26 mouse cellular contexts compared by ENCODE assay signal in genomic region chr7:44828706-44829105, GRCm38 (mm10). TPM values are rescaled to one million over a fixed set of nuclear protein-coding genes. Genes with fewer than 3 reads are reported as not detected.
DNase-seq lines count a peak whose midpoint lies in the region; ATAC-seq and TF ChIP-seq lines count a peak whose summit lies in the region.
"Had no signal": no experiment of that assay in that cellular context is flagged by ENCODE, and none has a peak within 500 bp of the region (broad histone marks: within the 10 kb centered on the region; RNA-seq: fewer than 3 reads in every experiment).

No protein-coding gene starts in this region.

- intact Hi-C loops in heart, adult 2 months (cut with DNase I) = no loop called here

- no peaks in the 10 kb centered on the region for H3K27me3 ChIP-seq in intestine, postnatal 0 days (replicated peaks; ENCODE audit: control insufficient read depth, insufficient read depth, low read length)
- no peaks in the 10 kb centered on the region for H3K27me3 ChIP-seq in intestine, embryonic 16.5 days (replicated peaks; ENCODE audit: control insufficient read depth, insufficient read depth, low read length)
- no peaks in the 10 kb centered on the region for H3K27me3 ChIP-seq in E14TG2a.4 (ENCODE audit: insufficient read depth, low read length)
- no peaks in the 10 kb centered on the region for H3K27me3 ChIP-seq in embryonic facial prominence, embryonic 13.5 days
- H3K27me3 ChIP-seq in heart, adult 2 months (ENCODE audit: control insufficient read depth, insufficient read depth, low read length) = no peaks in the 10 kb centered on the region
- H3K27me3 ChIP-seq: embryonic facial prominence, embryonic 15.5 days; heart, embryonic 12.5 days; heart, embryonic 15.5 days had no signal

- H3K4me3 ChIP-seq in intestine, postnatal 0 days (ENCODE audit: low read depth, low read length) = no peak overlapping the region
- no peak overlapping the region for H3K4me3 ChIP-seq in intestine, embryonic 16.5 days (ENCODE audit: low read length)
- H3K4me3 ChIP-seq in E14TG2a.4 (replicated peaks; ENCODE audit: low read length) = peak overlapping the region; percentile 48; the same call in 1 of the 2 replicates
- no peak overlapping the region for H3K4me3 ChIP-seq in embryonic facial prominence, embryonic 13.5 days
- H3K4me3 ChIP-seq in heart, adult 2 months = no peak overlapping the region
- H3K4me3 ChIP-seq: embryonic facial prominence, embryonic 15.5 days; heart, embryonic 12.5 days; heart, embryonic 15.5 days had no signal

- peak; percentile 5 for DNase-seq in cerebellum, adult 11-12 months
- no peak for DNase-seq in cerebellum, postnatal 10 days
- no peak for DNase-seq in ovary, adult 18-20 months (ENCODE audit: low spot score)
- no peak for DNase-seq in heart, adult 2 months
- DNase-seq: adrenal gland, adult 2 months; adrenal gland, postnatal 14 days; cerebellum, adult 18-20 months; cerebellum, adult 9-10 months; cerebellum, postnatal 36 days; embryo, embryonic 11 days; forebrain, postnatal 0 days; gastrocnemius, postnatal 10 days; heart, postnatal 10 days; heart, postnatal 4 days; kidney, adult 11 months had no signal

- peaks cover 35% of the 10 kb centered on the region for H3K36me3 ChIP-seq in intestine, postnatal 0 days (ENCODE audit: control insufficient read depth, insufficient read depth)
- H3K36me3 ChIP-seq in intestine, embryonic 16.5 days (ENCODE audit: control insufficient read depth, insufficient read depth, low read length) = peaks cover 24% of the 10 kb centered on the region
- peaks cover 97% of the 10 kb centered on the region for H3K36me3 ChIP-seq in E14TG2a.4 (ENCODE audit: insufficient read depth, low read length)
- peaks cover 54% of the 10 kb centered on the region for H3K36me3 ChIP-seq in embryonic facial prominence, embryonic 13.5 days
- H3K36me3 ChIP-seq in heart, adult 2 months (ENCODE audit: control insufficient read depth, insufficient read depth, low read length) = no peaks in the 10 kb centered on the region

- TF ChIP-seq CTCF in intestine, postnatal 0 days (IDR thresholded peaks at IDR 0.05; ENCODE audit: low read depth) = no peak
- TF ChIP-seq CTCF in E14TG2a.4 (conservative IDR thresholded peaks at IDR 0.05; ENCODE audit: low read length) = no peak
- TF ChIP-seq CTCF in heart, adult 2 months (IDR thresholded peaks at IDR 0.05) = no peak

- WGBS in intestine, postnatal 0 days = 86% methylated on average over 5 of the region's 5 CpGs
- 96% methylated on average over 5 of the region's 5 CpGs for WGBS in intestine, embryonic 16.5 days
- 88% methylated on average over 5 of the region's 5 CpGs for WGBS in embryonic facial prominence, embryonic 13.5 days
- WGBS in heart, adult 2 months = 59% methylated on average over 5 of the region's 5 CpGs

- no peak for TF ChIP-seq EP300 in heart, adult 2 months (IDR thresholded peaks at IDR 0.05; ENCODE audit: insufficient read depth, low read depth, low read length)

- H3K4me2 ChIP-seq in intestine, postnatal 0 days (replicated peaks; ENCODE audit: low read depth) = no peak overlapping the region
- no peak overlapping the region for H3K4me2 ChIP-seq in intestine, embryonic 16.5 days (ENCODE audit: low read depth, low read length)
- no peak overlapping the region for H3K4me2 ChIP-seq in embryonic facial prominence, embryonic 13.5 days
- H3K4me2 ChIP-seq: embryonic facial prominence, embryonic 15.5 days; heart, embryonic 12.5 days; heart, embryonic 15.5 days; hindbrain, embryonic 14.5 days had no signal

- no peaks in the 10 kb centered on the region for H3K9me3 ChIP-seq in intestine, postnatal 0 days (ENCODE audit: control insufficient read depth)
- H3K9me3 ChIP-seq in intestine, embryonic 16.5 days (ENCODE audit: control insufficient read depth, low read length) = no peaks in the 10 kb centered on the region
- H3K9me3 ChIP-seq in E14TG2a.4 (ENCODE audit: low read length) = no peaks in the 10 kb centered on the region
- no peaks in the 10 kb centered on the region for H3K9me3 ChIP-seq in embryonic facial prominence, embryonic 13.5 days
- H3K9me3 ChIP-seq: embryonic facial prominence, embryonic 15.5 days; heart, embryonic 12.5 days; heart, embryonic 15.5 days had no signal

- no peaks in the 10 kb centered on the region for H3K4me1 ChIP-seq in intestine, postnatal 0 days (replicated peaks; ENCODE audit: control insufficient read depth, insufficient read depth, low read length)
- 0 out of 2 replicates have a peak, but pooled peaks cover 2% of the 10 kb centered on the region for H3K4me1 ChIP-seq in intestine, embryonic 16.5 days (ENCODE audit: control insufficient read depth, insufficient read depth, low read length)
- H3K4me1 ChIP-seq in E14TG2a.4 (replicated peaks; ENCODE audit: low read depth, low read length) = peaks cover 85% of the 10 kb centered on the region
- H3K4me1 ChIP-seq in embryonic facial prominence, embryonic 13.5 days = peaks cover 16% of the 10 kb centered on the region
- peaks cover 5% of the 10 kb centered on the region; the same call in 1 of the 2 replicates for H3K4me1 ChIP-seq in heart, adult 2 months (ENCODE audit: control insufficient read depth, insufficient read depth, low read length)

- H3K9ac ChIP-seq in intestine, postnatal 0 days (ENCODE audit: low read depth, low read length) = no peak overlapping the region
- no peak overlapping the region for H3K9ac ChIP-seq in intestine, embryonic 16.5 days (ENCODE audit: low read depth, low read length)
- H3K9ac ChIP-seq in embryonic facial prominence, embryonic 13.5 days = 0 out of 2 replicates have a peak overlapping the region, but pooled peaks have one; percentile 27
- no peak overlapping the region for H3K9ac ChIP-seq in heart, adult 2 months (ENCODE audit: low read depth, low read length)
- H3K9ac ChIP-seq: embryonic facial prominence, embryonic 15.5 days; forebrain, postnatal 0 days; heart, embryonic 12.5 days; heart, embryonic 15.5 days; hindbrain, embryonic 14.5 days had no signal

- ATAC-seq in intestine, postnatal 0 days = no peak
- ATAC-seq in intestine, embryonic 16.5 days = no peak
- no peak for ATAC-seq in embryonic facial prominence, embryonic 13.5 days (ENCODE audit: insufficient number of reproducible peaks, insufficient read depth, low FRiP score, low TSS enrichment, low read depth)
- ATAC-seq: forebrain, embryonic 14.5 days; forebrain, postnatal 0 days; hindbrain, postnatal 0 days; inflammation-experienced regulatory T-cells, adult 6 months had no signal

- peaks cover 1% of the 10 kb centered on the region for H3K79me2 ChIP-seq in heart, adult 2 months (replicated peaks; ENCODE audit: control insufficient read depth, insufficient read depth, low read length)

- no peak for TF ChIP-seq POLR2A in heart, adult 2 months (IDR thresholded peaks at IDR 0.05; ENCODE audit: insufficient read depth, low read depth, low read length)

- peak overlapping the region; percentile 15; the same call in 1 of the 2 replicates for H3K27ac ChIP-seq in intestine, postnatal 0 days (ENCODE audit: low read depth, low read length)
- no peak overlapping the region for H3K27ac ChIP-seq in intestine, embryonic 16.5 days (ENCODE audit: low read length)
- H3K27ac ChIP-seq in embryonic facial prominence, embryonic 13.5 days = no peak overlapping the region
- H3K27ac ChIP-seq in heart, adult 2 months = no peak overlapping the region
- H3K27ac ChIP-seq: embryonic facial prominence, embryonic 15.5 days; heart, embryonic 15.5 days; hindbrain, embryonic 14.5 days; hindbrain, postnatal 0 days had no signal

RNA-seq across cellular contexts. Expression of gene Atf5, which starts 12.2 kb away (rescaled TPM):
- 6.5 and 6.6 TPM in 2 replicates for polyA plus RNA-seq in intestine, postnatal 0 days (2015; fragmentation: Nextera tagmentation; extraction: Ambion mirVana)
- 4.9 and 5.5 TPM in 2 replicates for polyA plus RNA-seq in intestine, embryonic 16.5 days (2015; fragmentation: Nextera tagmentation; extraction: Ambion mirVana)
- 6.4 and 6.5 TPM in 2 replicates for polyA plus RNA-seq in embryonic facial prominence, embryonic 13.5 days (2015; fragmentation: Nextera tagmentation; extraction: Ambion mirVana)
- total RNA-seq in heart, adult 2 months (2021) = 10 to 100 TPM; 60.2 to 63.4 TPM
- polyA plus RNA-seq in heart, adult 2 months (2012; rRNA removed) = 42.3 and 73.6 TPM in 2 replicates

RNA-seq across cellular contexts. Expression of gene Il4i1, which starts 12.5 kb away (rescaled TPM):
- polyA plus RNA-seq in intestine, postnatal 0 days (2015; fragmentation: Nextera tagmentation; extraction: Ambion mirVana) = 0.82 and 0.89 TPM in 2 replicates
- 1.5 and 1.8 TPM in 2 replicates for polyA plus RNA-seq in intestine, embryonic 16.5 days (2015; fragmentation: Nextera tagmentation; extraction: Ambion mirVana)
- 1.7 and 2.2 TPM in 2 replicates for polyA plus RNA-seq in embryonic facial prominence, embryonic 13.5 days (2015; fragmentation: Nextera tagmentation; extraction: Ambion mirVana)
- under 1 TPM; 0.61 to 0.70 TPM for total RNA-seq in heart, adult 2 months (2021)
- 1.3 and 1.5 TPM in 2 replicates for polyA plus RNA-seq in heart, adult 2 months (2012; rRNA removed)

RNA-seq across cellular contexts. Expression of gene Nup62, which starts 12.8 kb away (rescaled TPM):
- 28.0 and 28.1 TPM in 2 replicates for polyA plus RNA-seq in intestine, postnatal 0 days (2015; fragmentation: Nextera tagmentation; extraction: Ambion mirVana)
- 78.7 and 87.8 TPM in 2 replicates for polyA plus RNA-seq in intestine, embryonic 16.5 days (2015; fragmentation: Nextera tagmentation; extraction: Ambion mirVana)
- 93.5 and 100 TPM in 2 replicates for polyA plus RNA-seq in embryonic facial prominence, embryonic 13.5 days (2015; fragmentation: Nextera tagmentation; extraction: Ambion mirVana)
- 10 to 100 TPM; 27.1 to 28.0 TPM for total RNA-seq in heart, adult 2 months (2021)
- 36.0 and 36.6 TPM in 2 replicates for polyA plus RNA-seq in heart, adult 2 months (2012; rRNA removed)

RNA-seq across cellular contexts. Expression of gene Akt1s1, which starts 20.1 kb away (rescaled TPM):
- 71.6 and 76.5 TPM in 2 replicates for polyA plus RNA-seq in intestine, postnatal 0 days (2015; fragmentation: Nextera tagmentation; extraction: Ambion mirVana)
- polyA plus RNA-seq in intestine, embryonic 16.5 days (2015; fragmentation: Nextera tagmentation; extraction: Ambion mirVana) = 105 and 107 TPM in 2 replicates
- polyA plus RNA-seq in embryonic facial prominence, embryonic 13.5 days (2015; fragmentation: Nextera tagmentation; extraction: Ambion mirVana) = 104 and 110 TPM in 2 replicates
- 10 to 100 TPM; 62.6 to 72.8 TPM for total RNA-seq in heart, adult 2 months (2021)
- 53.8 and 63.0 TPM in 2 replicates for polyA plus RNA-seq in heart, adult 2 months (2012; rRNA removed)

RNA-seq across cellular contexts. Expression of gene Tbc1d17, which starts 20.2 kb away (rescaled TPM):
- 47.4 and 48.5 TPM in 2 replicates for polyA plus RNA-seq in intestine, postnatal 0 days (2015; fragmentation: Nextera tagmentation; extraction: Ambion mirVana)
- polyA plus RNA-seq in intestine, embryonic 16.5 days (2015; fragmentation: Nextera tagmentation; extraction: Ambion mirVana) = 73.6 and 77.9 TPM in 2 replicates
- polyA plus RNA-seq in embryonic facial prominence, embryonic 13.5 days (2015; fragmentation: Nextera tagmentation; extraction: Ambion mirVana) = 83.1 and 91.0 TPM in 2 replicates
- total RNA-seq in heart, adult 2 months (2021) = 10 to 100 TPM; 29.6 to 46.6 TPM
- 56.0 and 61.9 TPM in 2 replicates for polyA plus RNA-seq in heart, adult 2 months (2012; rRNA removed)
